Mouse (Mus musculus) monocyte, adult 2 months (primary cell): ENCODE data around the gene Ipo9.

Source experiments
- DNase-seq, 2 experiments: peaks; one replicate each; pipeline ENCODE4 v3.0.0; 2022; ENCODE audit warnings: low spot score in 2 of 2, low read depth in 1 of 2

Ipo9 gene

DNA sequence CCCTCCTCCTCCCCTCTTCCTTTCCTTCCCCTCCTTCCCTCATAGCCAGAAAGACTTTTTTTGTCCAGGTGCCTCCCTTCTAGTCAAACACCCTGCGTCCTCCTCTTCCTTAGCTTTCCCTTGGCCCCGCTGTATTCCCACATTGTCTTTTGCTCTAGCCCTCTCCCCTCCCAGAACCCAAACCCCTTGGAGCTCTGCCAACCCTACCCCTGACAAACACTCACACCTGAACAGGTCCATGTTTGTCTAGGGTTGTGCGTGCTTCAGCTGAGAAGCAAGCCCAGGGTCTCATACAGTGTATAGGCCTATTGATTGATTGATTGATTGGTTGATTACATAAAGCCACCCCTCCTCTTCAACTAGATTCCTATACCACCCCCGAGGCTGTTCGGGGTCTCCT is 60.9 kb downstream of the Ipo9 start:
- no peak for DNase-seq

DNA sequence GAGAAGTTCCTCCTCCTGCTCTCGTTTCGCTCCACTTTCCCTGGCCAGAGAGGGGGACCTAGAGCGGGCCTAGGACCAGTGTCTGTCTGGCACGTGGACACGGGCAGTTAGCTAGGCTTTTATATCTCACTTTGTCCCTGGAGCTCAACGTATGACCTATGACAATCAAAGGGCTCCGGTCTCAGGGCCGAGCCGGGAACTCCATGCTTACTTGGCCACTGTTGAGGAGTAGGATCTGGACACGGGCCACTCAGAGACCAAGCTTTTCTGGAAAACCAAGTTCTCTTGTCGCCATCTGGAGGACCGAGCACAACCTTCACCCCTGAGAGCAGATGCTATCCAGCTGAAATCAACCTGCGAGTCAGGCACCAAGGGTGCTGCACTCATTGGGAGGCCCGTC is 61.3 kb downstream of the Ipo9 start:
- DNase-seq = no peak

DNA sequence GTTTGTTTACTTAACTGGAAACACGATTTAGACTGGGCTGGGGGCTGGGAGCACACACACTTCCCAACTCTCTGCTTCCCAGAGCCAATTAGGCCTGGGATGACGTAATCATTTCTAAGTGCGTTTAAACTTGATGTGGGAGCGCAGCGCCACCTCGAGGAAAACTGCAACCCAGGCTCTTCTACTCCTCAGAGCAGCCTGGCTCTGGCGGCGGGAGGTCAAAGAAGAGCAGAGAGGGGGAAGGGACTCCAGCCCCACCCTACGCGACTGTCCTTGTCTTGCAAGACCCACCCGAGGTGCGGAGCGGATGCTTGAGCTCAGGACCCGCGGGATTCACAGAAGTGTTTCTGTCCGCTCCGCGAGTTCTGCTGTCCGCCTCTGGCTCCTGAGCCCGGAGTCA is 62.1 kb downstream of the Ipo9 start:
- DNase-seq = peak; percentile 27 to 46

DNA sequence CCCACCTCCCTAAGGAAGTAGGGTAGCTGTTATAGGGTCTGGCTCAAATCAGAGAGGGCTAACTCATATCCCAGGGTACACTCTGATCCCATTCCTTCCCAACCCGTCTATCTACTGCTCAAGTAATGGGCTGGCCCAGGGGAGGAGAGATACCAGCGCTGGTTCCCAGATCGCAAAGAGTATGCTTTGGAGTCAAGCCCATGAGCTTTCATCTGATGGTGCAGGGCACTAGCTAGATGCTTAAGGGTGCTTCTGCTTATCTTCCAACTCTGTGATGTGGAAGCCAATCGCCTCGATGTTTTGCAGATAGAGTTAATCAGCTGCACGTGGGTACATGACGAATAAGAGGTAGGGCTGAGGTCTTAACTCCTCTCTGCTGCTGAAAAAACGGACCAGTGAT is 62.7 kb downstream of the Ipo9 start:
- no peak for DNase-seq

DNA sequence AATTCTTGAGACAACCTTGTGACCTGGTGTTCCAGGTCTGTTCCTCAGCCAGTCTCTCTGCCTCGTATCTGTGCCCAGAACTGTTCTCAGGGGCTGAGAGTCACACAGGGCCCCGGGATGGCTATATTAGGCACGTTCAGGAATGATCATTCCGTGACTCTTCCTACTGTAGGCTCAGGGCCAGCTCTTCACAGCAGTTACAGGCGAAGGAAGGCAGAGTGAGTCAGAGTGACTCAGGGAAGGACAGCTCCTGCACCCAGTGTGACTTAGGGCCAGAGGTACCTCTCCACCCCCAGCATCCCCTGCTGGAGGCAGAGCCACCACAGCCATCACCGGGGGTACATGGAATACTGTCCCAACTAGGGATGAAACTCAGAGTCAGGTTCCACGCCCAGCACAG is 63.3 kb downstream of the Ipo9 start:
- DNase-seq = no peak

DNA sequence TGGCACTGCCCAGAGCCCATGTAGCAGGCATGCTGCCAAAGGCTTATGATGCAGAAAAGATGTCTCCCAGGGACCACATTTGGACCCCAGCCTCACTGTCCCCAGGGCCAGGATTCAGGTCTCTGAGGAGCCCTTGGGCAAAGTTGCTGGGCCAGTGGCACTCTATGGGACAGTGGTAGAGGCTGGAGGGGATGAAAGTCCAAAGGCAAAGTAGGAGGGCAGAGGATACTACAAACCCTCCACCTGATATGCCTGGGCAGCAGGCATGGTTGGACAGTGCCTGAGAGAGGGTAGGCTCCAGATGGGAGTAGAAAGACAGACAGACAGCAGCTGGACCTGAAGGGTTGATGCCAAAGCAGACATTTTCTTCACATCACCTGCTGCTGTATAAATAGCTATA is 63.9 kb downstream of the Ipo9 start:
- no peak for DNase-seq

DNA sequence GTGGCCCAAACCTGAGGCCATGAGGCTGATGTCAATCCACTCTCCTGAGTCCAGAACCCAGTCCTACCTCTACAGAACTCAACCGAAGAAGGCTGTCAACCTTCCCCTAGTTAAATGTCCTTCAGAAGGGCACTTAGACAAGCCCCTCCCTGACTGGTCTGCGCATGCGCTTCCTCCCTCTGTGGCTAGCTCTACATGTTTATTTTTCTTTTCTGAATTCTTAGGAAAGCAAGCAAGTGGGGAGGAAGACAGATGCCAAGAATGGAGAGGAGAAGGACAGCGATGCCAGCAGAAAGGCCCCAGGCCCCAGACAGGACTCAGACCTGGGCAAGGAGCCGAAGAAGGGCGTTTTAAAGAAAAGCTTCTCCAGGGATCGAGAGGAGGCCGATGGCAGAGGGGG is 66.9 kb downstream of the Ipo9 start:
- DNase-seq = no peak

DNA sequence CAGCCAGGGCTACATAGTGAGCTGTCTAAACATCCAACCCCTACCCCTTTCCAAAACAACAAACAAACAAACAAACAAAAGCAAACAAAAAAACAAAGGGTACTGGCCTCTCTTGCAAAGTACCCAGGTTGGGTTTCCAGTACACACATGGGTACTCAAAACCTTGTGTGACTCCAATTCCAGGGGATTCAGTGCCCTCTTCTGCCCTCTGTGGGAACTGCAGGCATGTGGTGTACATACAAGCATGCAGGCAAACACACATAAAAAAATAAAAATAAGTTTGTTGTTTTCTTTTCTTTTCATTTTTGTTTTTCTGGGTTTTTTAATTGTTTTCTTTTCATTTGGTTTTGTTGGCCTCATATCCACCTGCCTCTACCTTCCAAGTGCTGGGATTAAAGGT is 68.2 kb downstream of the Ipo9 start:
- no peak for DNase-seq

DNA sequence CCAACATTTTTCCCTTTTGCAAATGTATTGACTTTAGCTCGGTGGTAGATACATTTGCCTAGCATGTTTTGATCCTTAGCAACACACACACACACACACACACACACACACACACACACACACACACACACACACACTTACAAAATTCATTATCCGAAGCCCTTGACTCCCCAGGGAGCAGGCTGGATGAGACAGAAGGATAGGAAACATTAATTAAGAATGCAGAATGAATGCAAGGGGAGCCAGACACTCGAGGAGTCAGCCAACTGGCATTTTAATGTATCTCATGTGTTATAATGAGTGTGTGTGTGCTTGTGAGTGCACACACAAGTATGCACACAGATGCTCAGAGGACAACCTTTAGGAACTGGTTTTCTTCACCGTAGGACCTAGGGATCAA is 68.8 kb downstream of the Ipo9 start:
- no peak for DNase-seq

DNA sequence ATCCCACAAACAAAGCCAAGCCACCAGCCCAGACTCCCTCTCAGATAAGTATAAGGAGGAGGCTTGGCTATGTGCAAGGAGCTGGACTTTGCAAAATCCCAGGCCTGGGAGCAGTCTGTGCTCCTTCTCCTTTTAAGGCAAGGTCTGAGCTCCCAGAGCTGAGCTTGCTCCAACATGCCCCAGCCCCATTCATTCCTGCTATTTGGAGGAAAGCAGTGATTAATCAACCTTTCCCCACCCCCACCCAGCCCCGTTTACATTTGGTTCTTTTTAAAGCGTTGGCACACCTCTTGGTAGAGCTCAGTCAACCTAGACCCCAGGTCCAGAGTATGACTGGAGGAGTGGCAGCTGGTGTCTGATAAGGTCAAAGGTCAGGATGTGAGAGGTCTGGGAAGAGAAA is 71.2 kb downstream of the Ipo9 start:
- DNase-seq = no peak

DNA sequence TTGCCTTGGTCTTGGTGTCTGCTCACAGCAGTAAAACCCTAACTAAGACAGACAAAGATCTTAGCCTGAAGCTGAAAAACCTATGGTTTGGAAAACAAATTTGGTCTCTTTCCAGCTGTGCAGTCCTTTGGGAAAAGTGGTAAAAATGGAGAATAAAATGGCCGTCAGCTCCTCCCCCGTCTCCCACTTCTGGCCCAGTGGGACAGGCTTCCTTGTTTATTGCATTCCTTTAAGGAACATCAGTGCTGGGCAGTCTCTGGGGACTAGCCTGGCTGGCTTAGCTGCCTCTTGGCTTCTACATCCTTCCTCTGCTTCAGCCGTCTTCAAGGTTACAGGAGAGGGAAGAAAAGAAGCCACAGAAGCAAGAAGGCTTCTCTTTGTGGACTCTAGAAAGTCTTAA is 78.3 kb downstream of the Ipo9 start:
- DNase-seq = no peak

DNA sequence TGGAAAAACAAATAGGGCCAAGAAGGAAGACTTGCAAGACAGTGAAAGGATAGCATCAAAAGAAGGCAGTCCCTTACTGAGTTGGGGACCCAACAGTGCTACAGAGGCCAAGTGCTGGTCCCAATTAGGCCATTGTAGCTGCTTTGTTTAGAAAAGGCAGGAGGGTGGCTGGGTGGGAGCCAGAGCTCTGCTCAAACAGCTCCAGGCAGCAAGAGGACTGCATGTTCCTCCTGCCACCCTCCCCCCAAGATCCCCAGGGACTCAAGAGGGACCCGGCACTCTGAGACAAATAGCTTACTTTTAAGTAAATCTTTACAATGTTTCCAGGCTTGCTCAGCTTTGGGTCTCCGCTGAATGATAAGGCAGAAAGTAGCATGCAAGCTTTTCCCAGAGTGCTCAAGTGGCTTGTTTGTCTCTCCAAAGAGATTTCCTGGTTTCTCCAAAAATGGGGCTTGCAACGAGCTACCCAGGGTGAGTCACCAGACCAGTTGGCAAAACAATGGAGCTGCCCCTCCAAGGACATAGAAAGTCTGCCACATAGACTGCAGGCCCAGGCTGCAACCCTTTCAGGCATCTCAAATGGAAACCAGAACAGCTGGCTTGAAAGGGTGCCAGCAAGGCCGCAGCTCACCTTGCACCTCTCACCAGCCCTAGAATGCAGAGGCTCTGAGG is 82.7 kb downstream of the Ipo9 start:
- no peak for DNase-seq

DNA sequence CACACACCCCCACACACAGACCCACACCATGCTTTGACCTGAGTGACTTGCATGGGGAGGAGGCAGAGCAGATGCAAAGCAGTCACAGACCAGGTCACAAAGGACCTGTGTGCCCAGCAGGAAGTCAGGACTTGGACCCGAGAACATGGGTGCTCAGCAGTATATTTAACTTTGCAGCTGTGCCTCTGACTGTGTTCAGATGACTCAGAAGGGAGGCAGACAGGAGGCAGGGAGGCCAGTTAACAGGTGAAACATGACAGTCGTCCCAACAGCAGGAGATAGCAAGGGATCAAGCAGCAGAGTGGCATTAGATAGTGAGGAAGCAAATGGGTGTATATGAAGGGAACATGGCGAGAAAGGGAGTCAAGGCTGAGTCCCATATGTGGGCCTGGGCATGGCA is 83.4 kb downstream of the Ipo9 start:
- no peak for DNase-seq

DNA sequence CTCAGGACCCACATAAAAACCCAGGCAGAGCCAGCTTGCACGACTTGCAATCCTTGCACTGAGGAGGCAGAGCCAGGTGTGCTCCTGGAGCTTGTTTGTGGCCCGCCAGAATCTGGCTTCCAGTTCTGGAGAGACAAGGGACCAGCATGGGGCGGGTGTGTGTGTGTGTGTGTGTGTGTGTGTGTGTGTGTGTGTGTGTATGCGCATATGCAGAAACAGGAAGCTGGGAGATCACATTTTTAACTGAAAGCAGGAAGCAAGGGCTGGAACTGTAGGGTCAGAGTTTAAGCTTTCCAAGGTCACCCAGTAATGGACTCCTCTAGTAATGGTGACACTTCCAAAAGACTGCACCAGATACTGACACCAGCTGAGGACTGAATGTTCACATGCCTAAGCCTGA is 86.3 kb downstream of the Ipo9 start:
- DNase-seq = no peak

DNA sequence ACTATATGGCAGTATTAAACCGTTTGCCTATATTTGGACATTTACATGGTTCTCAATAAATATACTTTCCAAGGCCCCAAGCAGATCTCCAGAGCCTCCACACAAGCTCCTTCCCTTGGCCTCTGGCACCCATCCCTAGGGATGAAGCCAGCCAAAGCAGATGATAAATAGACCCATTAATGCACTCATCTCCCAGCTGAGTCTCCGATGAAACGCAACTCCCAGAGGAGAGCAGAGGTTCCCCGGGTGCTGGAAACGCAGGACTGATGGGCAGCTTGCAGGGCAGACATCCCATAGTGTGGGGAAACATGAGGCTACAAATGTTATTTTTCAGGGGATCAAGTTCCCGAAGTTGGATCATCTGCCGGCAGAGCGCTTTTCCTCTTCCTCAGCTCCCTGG is 88.4 kb downstream of the Ipo9 start:
- DNase-seq = no peak
